Mouse (Mus musculus): ENCODE results near the gene Pik3r5.
A peak's percentile ranks its signal among the peaks of the same experiment; 100 is the strongest.

Pik3r5 gene

DNA sequence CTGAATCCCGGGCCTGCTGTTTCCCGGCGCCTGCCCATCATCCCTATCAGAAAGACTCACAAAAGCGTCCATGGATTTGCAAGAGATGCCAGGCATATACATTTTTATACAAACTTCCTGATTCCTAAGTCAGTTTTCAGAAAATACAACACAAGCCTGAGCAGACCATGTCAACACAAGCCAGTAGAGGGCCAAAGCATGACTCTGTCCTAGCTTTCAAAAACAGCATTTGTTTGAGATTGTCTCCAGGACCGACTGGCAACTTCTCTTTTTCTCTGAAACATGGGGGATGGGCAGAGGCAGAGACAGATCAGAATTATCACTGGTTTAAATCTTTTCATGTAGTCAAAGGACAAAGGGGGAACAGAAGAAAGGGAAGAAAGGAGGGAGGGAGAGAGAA lies 89.4 kb downstream of the Pik3r5 start:
- no peak for DNase-seq (ENCODE audit: low read depth, low spot score)

GRCm38 (mm10) chr11:68526441-68526840 lies 94.5 kb downstream of the Pik3r5 start:
- no peak for DNase-seq (ENCODE audit: low read depth, low spot score)

DNA sequence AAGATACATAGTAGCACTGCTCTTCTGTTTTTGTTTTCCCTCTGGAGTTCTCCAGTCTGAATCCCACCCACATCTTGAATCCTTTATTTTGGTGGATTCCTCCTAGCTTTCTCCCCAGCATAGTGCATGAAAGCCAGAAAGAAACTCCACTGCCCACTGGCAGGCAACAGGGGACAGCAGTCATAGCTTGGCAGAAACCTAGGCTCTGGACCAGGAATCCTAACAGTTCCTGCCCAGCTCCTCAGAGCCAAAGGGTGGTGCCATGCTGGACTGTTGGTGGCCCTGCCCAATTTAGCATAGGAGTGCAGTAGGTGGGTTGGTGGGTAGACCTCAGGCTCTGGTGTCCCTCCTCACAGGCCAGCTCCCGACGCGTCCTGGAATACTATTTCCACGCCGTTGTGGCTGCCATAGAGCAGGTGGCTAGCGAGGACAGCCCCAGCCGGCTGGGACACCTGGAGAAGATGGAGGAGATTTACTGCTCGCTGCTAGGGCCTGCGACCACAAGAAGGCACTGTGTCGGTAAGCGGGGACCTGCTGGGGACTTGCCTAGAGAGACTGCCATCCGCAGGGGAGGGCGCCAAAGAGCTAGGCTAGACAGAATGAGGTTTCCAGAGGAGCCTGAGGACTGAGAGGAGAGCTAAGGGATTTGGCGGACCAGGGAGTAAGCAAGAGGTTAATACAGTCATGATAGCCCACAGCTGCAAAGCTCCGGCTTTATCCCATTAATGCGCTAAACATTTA lies 99.3 kb downstream of the Pik3r5 start:
- DNase-seq (ENCODE audit: low read depth, low spot score), result peak; percentile 17

- peak; percentile 17 for DNase-seq (ENCODE audit: low read depth, low spot score)
Measured at GRCm38 (mm10) chr11:68531941-68532535, 100.1 kb downstream of the Pik3r5 start.

DNA sequence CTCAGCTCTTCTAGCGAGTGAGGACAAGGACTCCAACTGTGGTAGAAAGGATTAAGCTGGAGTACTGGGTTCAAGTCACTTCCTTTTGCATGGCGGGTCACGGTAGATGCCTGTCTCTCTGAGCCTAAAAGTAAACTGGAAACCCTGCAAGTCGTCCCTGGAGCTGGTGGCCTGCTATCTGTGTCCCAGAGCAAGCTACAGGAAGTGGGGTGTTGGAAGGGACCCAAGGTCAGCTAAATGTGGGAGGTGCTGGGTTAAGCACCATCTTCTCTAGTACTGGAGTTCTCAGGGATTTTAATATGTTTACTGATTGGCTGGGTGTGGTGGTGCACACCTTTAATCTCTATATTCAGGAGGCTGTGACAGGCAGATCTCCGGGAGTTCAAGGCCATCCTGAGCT lies 100.9 kb downstream of the Pik3r5 start:
- no peak for DNase-seq (ENCODE audit: low read depth, low spot score)

GRCm38 (mm10) chr11:68533971-68534475 lies 102.1 kb downstream of the Pik3r5 start:
- DNase-seq (ENCODE audit: low read depth, low spot score), result no peak

DNA sequence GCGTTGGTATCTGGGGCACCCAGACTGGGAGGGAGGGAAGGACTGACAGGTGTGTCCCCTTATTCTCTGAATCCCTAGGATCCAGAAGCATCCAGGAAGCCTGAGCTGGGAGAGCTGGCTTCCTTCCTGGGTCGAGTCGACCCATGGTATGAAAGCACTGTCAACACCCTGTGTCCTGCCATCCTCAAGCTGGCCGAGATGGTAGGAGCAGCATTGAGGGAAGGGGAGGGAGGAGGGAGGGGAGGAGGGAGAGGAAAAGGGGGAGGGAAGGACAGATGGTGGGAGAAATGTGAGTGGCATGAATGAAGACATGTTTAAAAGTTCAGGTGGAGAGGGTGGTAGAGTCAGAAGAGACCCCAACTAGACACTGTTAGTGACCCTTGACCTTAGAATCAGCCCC lies 104.1 kb downstream of the Pik3r5 start:
- DNase-seq (ENCODE audit: low read depth, low spot score), result no peak

- DNase-seq (ENCODE audit: low read depth, low spot score), result peak; percentile 76
Measured at GRCm38 (mm10) chr11:68536465-68536864, 104.5 kb downstream of the Pik3r5 start.

- no peak for DNase-seq (ENCODE audit: low read depth, low spot score)
Measured at GRCm38 (mm10) chr11:68539621-68540020, 107.7 kb downstream of the Pik3r5 start.

DNA sequence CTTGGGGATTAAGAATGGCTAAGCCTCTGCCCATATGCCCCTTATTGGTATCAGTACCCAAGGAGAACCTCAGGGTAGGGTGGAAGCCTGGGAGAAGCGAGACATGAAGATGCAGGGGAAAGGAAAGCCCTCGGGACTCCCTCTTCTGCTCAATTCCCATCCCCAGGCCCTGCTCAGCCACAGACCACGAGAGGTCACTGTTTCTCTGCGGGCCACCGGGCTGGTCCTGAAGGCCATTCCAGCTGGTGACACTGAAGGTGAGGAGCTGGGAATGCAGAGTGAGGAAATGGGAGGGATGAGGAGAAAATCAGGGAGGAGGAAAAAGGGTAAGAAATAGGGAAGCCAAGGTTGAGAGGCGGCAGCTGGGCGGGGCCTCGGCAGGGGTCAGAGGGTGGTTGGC lies 112.6 kb downstream of the Pik3r5 start:
- DNase-seq (ENCODE audit: low read depth, low spot score), result no peak

DNA sequence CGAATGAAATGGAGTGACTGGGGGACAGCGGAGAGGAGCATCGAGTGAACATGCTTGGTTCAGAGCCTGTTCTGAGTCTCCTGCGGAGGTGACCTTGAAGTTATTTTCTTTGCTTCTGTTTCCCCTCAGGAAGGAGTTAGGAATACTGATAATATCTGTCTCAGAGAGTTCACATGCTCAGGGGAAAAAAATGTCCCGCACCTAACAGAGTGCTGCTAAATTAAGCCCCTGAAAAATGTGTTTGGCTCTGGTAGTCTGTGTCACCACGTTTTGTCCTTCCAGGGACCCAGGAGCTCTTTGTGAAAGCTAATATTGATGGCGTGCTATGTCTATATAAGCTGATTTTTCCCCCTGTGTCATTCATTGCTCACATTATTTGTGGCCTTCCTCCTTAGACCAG lies 113.3 kb downstream of the Pik3r5 start:
- no peak for DNase-seq (ENCODE audit: low read depth, low spot score)

- no peak for DNase-seq (ENCODE audit: low read depth, low spot score)
Measured at GRCm38 (mm10) chr11:68545682-68546222, 113.8 kb downstream of the Pik3r5 start.

Measured in 3T3-L1 (cell line).